Mouse (Mus musculus) limb, embryonic 15.5 days (tissue): ENCODE data around the gene Mettl26. TPM values are rescaled to one million over a fixed set of nuclear protein-coding genes. Genes with fewer than 3 reads are reported as not detected.
A peak's percentile ranks its signal among the peaks of the same experiment; 100 is the strongest.

Experiments
- ATAC-seq: fragments of 200-750 bp; cut with Nextera tagmentation; 2 replicates; pipeline ENCODE4 v1.8.0; 2017; ENCODE audit warnings: low read depth, moderate TSS enrichment; ENCODE audit not compliant: insufficient number of reproducible peaks, low FRiP score, low TSS enrichment
- H3K27ac ChIP-seq: fragments of 300-500 bp; sonication (generic); 2 replicates; pipeline ENCODE4 v1.5.1; 2015; ENCODE audit warnings: moderate library complexity, mild to moderate bottlenecking, inconsistent platforms
- H3K27me3 ChIP-seq: fragments of 300-500 bp; sonication (generic); 2 replicates; pipeline ENCODE4 v1.6.1; 2015; ENCODE audit warnings: inconsistent platforms
- H3K36me3 ChIP-seq: fragments of 300-500 bp; sonication (generic); 2 replicates; pipeline ENCODE4 v1.6.1; 2015; ENCODE audit warnings: inconsistent platforms
- H3K4me1 ChIP-seq: fragments of 300-500 bp; sonication (generic); 2 replicates; pipeline ENCODE4 v1.6.1; 2015; ENCODE audit warnings: inconsistent platforms
- H3K4me2 ChIP-seq: fragments of 300-500 bp; sonication (generic); 2 replicates; pipeline ENCODE4 v1.6.1; 2015; ENCODE audit warnings: mild to moderate bottlenecking, inconsistent platforms
- H3K4me3 ChIP-seq: fragments of 300-500 bp; sonication (generic); 2 replicates; pipeline ENCODE4 v1.5.1; 2015; ENCODE audit warnings: mild to moderate bottlenecking, inconsistent platforms
- H3K9ac ChIP-seq: fragments of 300-500 bp; sonication (generic); 2 replicates; pipeline ENCODE4 v1.6.1; 2015; ENCODE audit warnings: inconsistent platforms
- H3K9me3 ChIP-seq: fragments of 300-500 bp; sonication (generic); 2 replicates; pipeline ENCODE4 v1.6.1; 2016; ENCODE audit warnings: inconsistent platforms
- WGBS: fragments of 180-500 bp; shearing (Covaris S2); methylation state at CpG from one replicate; pipeline ENCODE4 v1.1.7; 2015; 5-methylcytosine and 5-hydroxymethylcytosine counted together
- polyA plus RNA-seq: library from polyadenylated mRNA; unstranded; fragments of >200 nt; fragmentation: Nextera tagmentation; extraction: Ambion mirVana; gene quantifications from 2 replicates; pipeline ENCODE4 v1.2.1, GENCODE M21; 2015

Mettl26 gene
- polyA plus RNA-seq, 1 experiment from 2014 or later = 45.3 TPM

DNA sequence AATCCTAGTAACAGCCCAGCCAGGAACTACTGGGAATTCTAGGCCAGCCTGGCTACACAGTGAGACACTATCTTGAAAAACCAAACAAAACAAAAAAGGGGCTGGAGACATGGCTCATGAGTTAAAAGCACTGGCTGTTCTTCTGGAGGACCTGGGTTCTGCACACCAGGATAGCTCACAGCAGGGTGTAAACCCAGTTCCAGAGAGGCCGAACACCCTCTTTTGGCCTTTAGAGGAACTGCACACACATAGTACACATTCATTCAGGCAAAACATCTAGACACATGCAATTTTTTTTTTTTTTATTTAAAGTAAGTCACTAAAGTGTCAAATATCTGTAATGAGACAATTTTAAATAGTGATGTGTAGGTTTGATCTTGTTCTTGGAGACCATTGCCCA, 25.3 kb downstream of the Mettl26 start:
- 100% methylated on average over 1 of the region's 1 CpGs for WGBS
- no peaks in the 10 kb centered on the region for H3K9me3 ChIP-seq

GRCm38 (mm10) chr17:25903061-25903460, 28.2 kb downstream of the Mettl26 start:
- H3K36me3 ChIP-seq = peaks cover 11% of the 10 kb centered on the region
- H3K9ac ChIP-seq = no peak overlapping the region
- H3K4me1 ChIP-seq = no peaks in the 10 kb centered on the region
- H3K4me2 ChIP-seq = no peak overlapping the region
- H3K27ac ChIP-seq = no peak overlapping the region
- no peaks in the 10 kb centered on the region for H3K27me3 ChIP-seq
- no peak overlapping the region for H3K4me3 ChIP-seq
- no peaks in the 10 kb centered on the region for H3K9me3 ChIP-seq
- ATAC-seq = no peak
- 78% methylated on average over 3 of the region's 3 CpGs for WGBS

More for the DNA sequence above, 25.3 kb downstream of the Mettl26 start:
- no peak overlapping the region for H3K9ac ChIP-seq
- no peaks in the 10 kb centered on the region for H3K4me1 ChIP-seq
- H3K27me3 ChIP-seq = no peaks in the 10 kb centered on the region
- no peak overlapping the region for H3K27ac ChIP-seq
- no peak overlapping the region for H3K4me2 ChIP-seq
- no peak overlapping the region for H3K4me3 ChIP-seq
- no peak for ATAC-seq
- H3K36me3 ChIP-seq = peaks cover 11% of the 10 kb centered on the region

DNA sequence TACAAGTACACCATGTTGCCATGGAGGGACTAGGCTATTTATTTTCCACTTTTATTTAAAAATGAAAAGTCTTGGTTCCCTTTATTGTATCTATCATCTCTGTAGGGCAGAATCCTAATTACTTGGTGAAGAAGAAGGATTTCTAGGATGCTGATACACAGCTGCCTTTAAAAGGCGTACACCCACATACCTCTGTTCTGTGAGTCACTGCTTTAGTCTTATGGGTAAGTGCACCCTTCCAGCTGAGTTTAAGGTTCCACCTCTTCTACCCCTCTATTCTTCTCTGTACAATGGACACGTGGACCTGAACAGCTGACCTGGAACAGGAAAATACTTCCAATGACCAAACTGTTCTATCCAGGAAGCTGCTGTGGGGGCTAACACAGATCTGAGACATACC, 32.8 kb downstream of the Mettl26 start:
- H3K4me2 ChIP-seq = no peak overlapping the region
- H3K9ac ChIP-seq = no peak overlapping the region
- H3K27me3 ChIP-seq = no peaks in the 10 kb centered on the region
- ATAC-seq = no peak
- H3K36me3 ChIP-seq = peaks cover 14% of the 10 kb centered on the region
- H3K27ac ChIP-seq = no peak overlapping the region
- H3K4me1 ChIP-seq = no peaks in the 10 kb centered on the region
- H3K9me3 ChIP-seq = no peaks in the 10 kb centered on the region
- H3K4me3 ChIP-seq = no peak overlapping the region
- 86% methylated on average over 2 of the region's 2 CpGs for WGBS

DNA sequence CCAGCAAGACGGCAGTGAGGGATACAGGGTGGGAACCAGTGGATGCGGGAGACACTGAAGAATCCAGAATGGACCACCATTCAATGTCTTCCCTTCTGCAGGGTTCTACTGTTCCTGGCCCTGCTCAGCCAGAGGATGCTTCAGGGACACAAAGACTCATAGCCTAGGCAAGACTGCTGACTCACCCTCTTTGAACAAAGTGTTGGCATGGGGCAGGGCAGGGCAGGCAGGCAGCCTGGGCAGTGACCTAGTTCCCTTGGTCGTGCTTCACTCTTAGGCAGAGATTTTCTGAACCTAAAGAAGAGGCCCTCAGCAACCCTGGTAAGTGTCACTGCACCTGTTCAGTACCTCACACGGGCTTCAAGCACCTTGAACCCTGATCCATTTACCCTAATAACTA, 36.9 kb downstream of the Mettl26 start:
- WGBS = 83% methylated on average over 4 of the region's 4 CpGs
- Histone ChIP-seq H3K27me3 (no peaks in the 10 kb centered on the region), H3K36me3 (peaks cover 19% of the 10 kb centered on the region), H3K9me3 (no peaks in the 10 kb centered on the region), H3K27ac (no peak overlapping the region), H3K4me3 (no peak overlapping the region), H3K9ac (no peak overlapping the region), H3K4me1 (0 out of 2 replicates have a peak, but pooled peaks cover 3% of the 10 kb centered on the region), H3K4me2 (no peak overlapping the region)
- no peak for ATAC-seq

DNA sequence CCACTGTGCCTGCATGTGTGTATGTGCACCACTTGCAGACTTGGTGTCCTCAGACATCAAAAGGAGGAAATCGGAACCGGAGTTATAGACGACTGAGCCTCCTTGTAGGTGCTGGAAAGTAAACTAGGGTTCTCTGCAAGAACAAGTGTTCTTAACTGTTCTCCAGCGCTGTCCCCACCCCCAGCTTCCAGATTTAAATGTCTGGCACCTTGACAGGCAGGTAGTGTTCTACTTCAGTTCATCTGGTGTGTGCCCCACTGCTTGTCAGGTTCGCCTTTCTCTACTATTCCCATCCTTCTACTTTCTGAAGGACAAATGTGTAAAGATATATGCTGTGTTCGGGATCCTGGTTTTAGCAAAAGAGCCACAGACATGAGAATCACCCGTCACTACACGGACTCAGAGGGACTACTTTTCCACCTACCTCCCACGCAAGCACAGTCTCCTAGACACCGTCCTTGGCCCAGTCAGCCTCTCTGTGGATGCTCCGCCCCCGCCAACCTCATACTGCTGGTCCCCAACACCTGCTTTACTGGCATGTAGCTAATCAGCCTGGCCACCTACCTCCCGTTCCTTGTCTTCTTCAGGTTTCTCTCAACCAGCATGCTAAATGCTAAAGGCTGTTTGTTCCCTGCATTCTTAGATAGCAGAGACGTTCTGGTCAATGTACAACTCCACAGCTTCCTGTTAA, 38.5 kb downstream of the Mettl26 start:
- Histone ChIP-seq H3K4me2 (no peak overlapping the region), H3K9me3 (no peaks in the 10 kb centered on the region), H3K36me3 (peaks cover 24% of the 10 kb centered on the region), H3K27me3 (no peaks in the 10 kb centered on the region), H3K4me1 (peaks cover 17% of the 10 kb centered on the region), H3K27ac (no peak overlapping the region), H3K4me3 (no peak overlapping the region), H3K9ac (no peak overlapping the region)
- 83% methylated on average over 14 of the region's 14 CpGs for WGBS
- ATAC-seq = no peak

GRCm38 (mm10) chr17:25913877-25914275, 39.0 kb downstream of the Mettl26 start:
- Histone ChIP-seq H3K27me3 (no peaks in the 10 kb centered on the region), H3K4me1 (peaks cover 22% of the 10 kb centered on the region), H3K9me3 (no peaks in the 10 kb centered on the region), H3K4me2 (no peak overlapping the region), H3K27ac (no peak overlapping the region), H3K36me3 (peaks cover 24% of the 10 kb centered on the region), H3K4me3 (no peak overlapping the region), H3K9ac (no peak overlapping the region)
- no peak for ATAC-seq
- 68% methylated on average over 1 of the region's 1 CpGs for WGBS

DNA sequence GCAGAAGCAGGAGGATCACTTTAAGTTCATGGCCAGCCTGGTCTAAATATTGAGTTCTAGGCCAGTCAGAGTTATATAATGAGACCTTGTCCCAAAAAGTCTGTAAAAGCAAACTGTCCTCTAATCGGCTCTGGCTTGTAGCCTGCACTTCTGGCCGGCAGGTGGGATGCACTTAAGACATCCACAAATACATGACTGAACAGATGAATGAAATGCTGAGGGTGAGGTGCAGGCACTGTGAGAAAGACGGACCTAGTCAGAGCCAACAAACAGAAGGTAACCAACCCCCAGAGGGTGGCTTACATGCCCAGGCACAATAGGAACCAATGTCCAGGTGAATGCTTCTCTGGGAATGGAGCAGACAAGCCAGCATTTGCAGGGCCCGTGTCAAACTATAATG, 39.4 kb downstream of the Mettl26 start:
- 76% methylated on average over 4 of the region's 4 CpGs for WGBS

GRCm38 (mm10) chr17:25916931-25917647, 42.2 kb downstream of the Mettl26 start:
- peaks cover 29% of the 10 kb centered on the region for H3K4me1 ChIP-seq
- no peak for ATAC-seq
- H3K9ac ChIP-seq = no peak overlapping the region
- H3K36me3 ChIP-seq = peaks cover 17% of the 10 kb centered on the region
- H3K27me3 ChIP-seq = no peaks in the 10 kb centered on the region
- no peaks in the 10 kb centered on the region for H3K9me3 ChIP-seq
- no peak overlapping the region for H3K4me2 ChIP-seq
- H3K27ac ChIP-seq = peak overlapping the region; percentile 5; the same call in 1 of the 2 replicates
- WGBS = 74% methylated on average over 8 of the region's 8 CpGs
- H3K4me3 ChIP-seq = peak overlapping the region; percentile 3; the same call in 1 of the 2 replicates

More for the DNA sequence above, 39.4 kb downstream of the Mettl26 start:
- no peak overlapping the region for H3K27ac ChIP-seq
- H3K9me3 ChIP-seq = no peaks in the 10 kb centered on the region
- no peaks in the 10 kb centered on the region for H3K27me3 ChIP-seq
- no peak overlapping the region for H3K4me2 ChIP-seq
- peaks cover 22% of the 10 kb centered on the region for H3K4me1 ChIP-seq
- no peak overlapping the region for H3K9ac ChIP-seq
- ATAC-seq = no peak
- H3K4me3 ChIP-seq = no peak overlapping the region
- peaks cover 24% of the 10 kb centered on the region for H3K36me3 ChIP-seq

DNA sequence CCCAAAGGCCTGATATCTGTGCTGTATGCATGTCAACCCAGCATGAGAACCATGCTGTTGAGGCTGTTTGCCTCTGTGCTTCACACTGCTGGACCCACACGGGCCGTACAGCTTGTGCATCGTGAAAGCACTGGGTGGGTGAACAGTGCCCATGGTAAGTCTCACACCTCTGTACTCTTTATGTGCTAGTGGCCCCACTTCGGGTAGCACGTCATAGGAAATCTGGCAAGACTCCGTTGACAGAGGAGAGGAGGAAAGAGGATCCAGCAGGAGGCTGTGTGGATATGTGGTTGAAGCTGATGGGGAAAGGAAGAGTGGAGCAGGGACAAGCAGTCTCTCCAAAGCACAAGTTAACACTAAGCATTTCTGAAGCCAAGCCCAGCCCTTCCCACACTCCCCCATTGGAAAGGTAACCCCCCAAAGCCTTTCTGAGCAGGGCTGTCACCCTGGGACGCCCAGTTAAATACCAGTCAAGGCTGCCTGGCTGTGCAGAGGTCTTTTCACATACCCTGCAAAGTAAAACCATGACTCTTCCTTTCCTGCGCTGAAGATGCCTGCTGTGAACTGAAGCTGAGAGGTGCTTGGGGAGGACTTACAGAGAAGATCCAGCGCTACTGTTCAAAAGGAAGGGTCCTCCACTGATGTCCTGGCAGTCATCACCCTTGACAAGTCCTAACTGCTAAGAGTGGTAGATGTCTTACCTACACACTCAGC, 43.3 kb downstream of the Mettl26 start:
- Histone ChIP-seq H3K4me2 (peak overlapping the region; percentile 88), H3K36me3 (peaks cover 14% of the 10 kb centered on the region), H3K9ac (peak overlapping the region; percentile 85), H3K27ac (peak overlapping the region; percentile 81; the same call in 1 of the 2 replicates), H3K9me3 (no peaks in the 10 kb centered on the region), H3K27me3 (no peaks in the 10 kb centered on the region), H3K4me1 (peaks cover 29% of the 10 kb centered on the region), H3K4me3 (peak overlapping the region; percentile 98)
- 81% methylated on average over 9 of the region's 9 CpGs for WGBS
- ATAC-seq = no peak

- Histone ChIP-seq H3K4me3 (peak within 1 kb of the TSS; percentile 98), H3K9ac (peak within 1 kb of the TSS; percentile 85), H3K27me3 (no peaks in the 10 kb centered on the region), H3K4me2 (peak within 1 kb of the TSS; percentile 88), H3K9me3 (no peaks in the 10 kb centered on the region), H3K27ac (peak within 1 kb of the TSS; percentile 96), H3K4me1 (peaks cover 29% of the 10 kb centered on the region), H3K36me3 (peaks cover 14% of the 10 kb centered on the region)
- 0% methylated on average over 59 of the region's 78 CpGs for WGBS
- ATAC-seq = no peak
Observed at GRCm38 (mm10) chr17:25919144-25919785, 44.4 kb downstream of the Mettl26 start, which contains the start of gene Rab40c. TSS of gene Rab40c (minus strand) at chr17:25919727.

- Histone ChIP-seq H3K4me2 (peak overlapping the region; percentile 88), H3K27me3 (no peaks in the 10 kb centered on the region), H3K9ac (peak overlapping the region; percentile 70), H3K9me3 (no peaks in the 10 kb centered on the region), H3K4me3 (peak overlapping the region; percentile 98), H3K36me3 (peaks cover 9% of the 10 kb centered on the region), H3K4me1 (peaks cover 25% of the 10 kb centered on the region), H3K27ac (peak overlapping the region; percentile 96)
- under 1% methylated on average over 39 of the region's 40 CpGs for WGBS
- ATAC-seq = peak; percentile 97
Observed at GRCm38 (mm10) chr17:25919786-25920642, 45.1 kb downstream of the Mettl26 start.
